Mouse (Mus musculus): ENCODE data around the gene Nsmce1. TPM values are rescaled to one million over a fixed set of nuclear protein-coding genes. Genes with fewer than 3 reads are reported as not detected.

Nsmce1 gene
- polyA plus RNA-seq, 1 experiment from 2014 or later = 128 TPM

Other genes with a start within 250 kb of the Nsmce1 start
- gene Kdm8, start 46.9 kb downstream of the Nsmce1 start, polyA plus RNA-seq (2014; fragmentation: Nextera tagmentation; extraction: Ambion mirVana) = 9.5 TPM in 2 replicates
- 2.6 and 3.5 TPM in 2 replicates for gene Il4ra, start 60.5 kb upstream of the Nsmce1 start, polyA plus RNA-seq (2014; fragmentation: Nextera tagmentation; extraction: Ambion mirVana)
- 0.36 and 0.43 TPM in 2 replicates for gene Il21r, start 111.8 kb upstream of the Nsmce1 start, polyA plus RNA-seq (2014; fragmentation: Nextera tagmentation; extraction: Ambion mirVana)
- gene Gtf3c1, start 216.2 kb upstream of the Nsmce1 start, polyA plus RNA-seq (2014; fragmentation: Nextera tagmentation; extraction: Ambion mirVana) = 29.6 and 32.0 TPM in 2 replicates
- 7.5 and 7.9 TPM in 2 replicates for gene D430042O09Rik, start 216.3 kb upstream of the Nsmce1 start, polyA plus RNA-seq (2014; fragmentation: Nextera tagmentation; extraction: Ambion mirVana)